Mouse (Mus musculus) hindbrain, embryonic 14.5 days (tissue): ENCODE data around the gene Clmn. TPM values are rescaled to one million over a fixed set of nuclear protein-coding genes. Genes with fewer than 3 reads are reported as not detected.

Experiments used
- ATAC-seq: fragments of 200-750 bp; cut with Nextera tagmentation; 2 replicates; pipeline ENCODE4 v1.8.0; 2017; ENCODE audit warnings: moderate number of reproducible peaks, mild to moderate bottlenecking, moderate TSS enrichment, moderate library complexity; ENCODE audit not compliant: low FRiP score
- DNase-seq: peaks from one replicate; pipeline ENCODE4 v3.0.0-alpha.2; 2015; ENCODE audit warnings: low spot score
- H3K27ac ChIP-seq: fragments of 300-500 bp; sonication (generic); 2 replicates; pipeline ENCODE4 v1.5.1; 2014; ENCODE audit warnings: mild to moderate bottlenecking, moderate library complexity
- H3K27me3 ChIP-seq: fragments of 300-500 bp; sonication (generic); 2 replicates; pipeline ENCODE4 v1.6.1; 2014; ENCODE audit warnings: mild to moderate bottlenecking, low read length, mixed read lengths; ENCODE audit not compliant: control insufficient read depth, insufficient read depth
- H3K36me3 ChIP-seq: fragments of 300-500 bp; sonication (generic); replicated peaks from 2 replicates; pipeline ENCODE4 v1.6.1; 2014; ENCODE audit not compliant: control insufficient read depth, insufficient read depth
- H3K4me1 ChIP-seq: fragments of 300-500 bp; sonication (generic); replicated peaks from 2 replicates; pipeline ENCODE4 v1.6.1; 2014; ENCODE audit warnings: antibody characterized with exemption, low read length, mixed read lengths; ENCODE audit not compliant: control insufficient read depth, insufficient read depth
- H3K4me2 ChIP-seq: fragments of 300-500 bp; sonication (generic); replicated peaks from 2 replicates; pipeline ENCODE4 v1.6.1; 2014; ENCODE audit warnings: mild to moderate bottlenecking, moderate library complexity
- H3K4me3 ChIP-seq: fragments of 300-500 bp; sonication (generic); replicated peaks from 2 replicates; pipeline ENCODE4 v1.5.1; 2014; ENCODE audit warnings: mild to moderate bottlenecking, low read length
- H3K9ac ChIP-seq: fragments of 300-500 bp; sonication (generic); 2 replicates; pipeline ENCODE4 v1.6.1; 2014
- H3K9me3 ChIP-seq: fragments of 300-500 bp; sonication (generic); 2 replicates; pipeline ENCODE4 v1.6.1; 2016; ENCODE audit warnings: low read length; ENCODE audit not compliant: control insufficient read depth
- WGBS: fragments of 180-500 bp; shearing (Covaris S2); extraction: QIAGEN DNeasy Blood & Tissue Kit; methylation state at CpG from one replicate; pipeline ENCODE4 v1.1.7; 2014; 5-methylcytosine and 5-hydroxymethylcytosine counted together
- polyA plus RNA-seq: library from polyadenylated mRNA; unstranded; fragments of >200 nt; fragmentation: Nextera tagmentation; extraction: Ambion mirVana; gene quantifications from 2 replicates; pipeline ENCODE4 v1.2.1, GENCODE M21; 2014

The Clmn gene
- polyA plus RNA-seq, 1 experiment from 2014 or later: 1.7 TPM

GRCm38 (mm10) chr12:104801494-104802260 is 63.2 kb downstream of the Clmn start:
- no peak overlapping the region for H3K4me2 ChIP-seq
- DNase-seq: no peak

GRCm38 (mm10) chr12:104799365-104799764 is 65.5 kb downstream of the Clmn start:
- H3K9me3 ChIP-seq: peaks cover 21% of the 10 kb centered on the region; the same call in 1 of the 2 replicates
- no peak overlapping the region for H3K9ac ChIP-seq
- 94% methylated on average over 3 of the region's 3 CpGs for WGBS
- no peaks in the 10 kb centered on the region for H3K4me1 ChIP-seq
- no peak overlapping the region for H3K4me3 ChIP-seq
- H3K4me2 ChIP-seq: no peak overlapping the region
- DNase-seq: no peak
- no peaks in the 10 kb centered on the region for H3K27me3 ChIP-seq
- H3K27ac ChIP-seq: no peak overlapping the region
- H3K36me3 ChIP-seq: no peaks in the 10 kb centered on the region
- no peak for ATAC-seq

More at GRCm38 (mm10) chr12:104801494-104802260, 63.2 kb downstream of the Clmn start:
- Histone ChIP-seq H3K27ac (no peak overlapping the region), H3K4me3 (no peak overlapping the region), H3K9me3 (peaks cover 21% of the 10 kb centered on the region; the same call in 1 of the 2 replicates), H3K9ac (no peak overlapping the region), H3K27me3 (no peaks in the 10 kb centered on the region), H3K36me3 (no peaks in the 10 kb centered on the region), H3K4me1 (no peaks in the 10 kb centered on the region)
- ATAC-seq: no peak
- 46% methylated on average over 9 of the region's 9 CpGs for WGBS

GRCm38 (mm10) chr12:104797905-104798304 is 67.0 kb downstream of the Clmn start:
- ATAC-seq: no peak
- Histone ChIP-seq H3K9ac (no peak overlapping the region), H3K36me3 (no peaks in the 10 kb centered on the region), H3K4me2 (no peak overlapping the region), H3K9me3 (peaks cover 21% of the 10 kb centered on the region; the same call in 1 of the 2 replicates), H3K27me3 (no peaks in the 10 kb centered on the region), H3K27ac (no peak overlapping the region), H3K4me3 (no peak overlapping the region), H3K4me1 (no peaks in the 10 kb centered on the region)
- no peak for DNase-seq
- 96% methylated on average over 6 of the region's 6 CpGs for WGBS

GRCm38 (mm10) chr12:104796635-104797378 is 68.1 kb downstream of the Clmn start:
- Histone ChIP-seq H3K4me2 (no peak overlapping the region), H3K27me3 (no peaks in the 10 kb centered on the region), H3K4me3 (no peak overlapping the region), H3K4me1 (no peaks in the 10 kb centered on the region), H3K27ac (no peak overlapping the region), H3K9me3 (peaks cover 21% of the 10 kb centered on the region; the same call in 1 of the 2 replicates), H3K36me3 (no peaks in the 10 kb centered on the region), H3K9ac (no peak overlapping the region)
- ATAC-seq: no peak
- WGBS: 90% methylated on average over 10 of the region's 11 CpGs
- no peak for DNase-seq

- ATAC-seq (no peak), DNase-seq (no peak)
- H3K4me1 ChIP-seq: no peaks in the 10 kb centered on the region
- H3K27ac ChIP-seq: no peak overlapping the region
- H3K9me3 ChIP-seq: peaks cover 21% of the 10 kb centered on the region; the same call in 1 of the 2 replicates
- H3K27me3 ChIP-seq: no peaks in the 10 kb centered on the region
- no peaks in the 10 kb centered on the region for H3K36me3 ChIP-seq
- 37% methylated on average over 5 of the region's 5 CpGs for WGBS
- H3K4me3 ChIP-seq: no peak overlapping the region
- no peak overlapping the region for H3K4me2 ChIP-seq
- H3K9ac ChIP-seq: no peak overlapping the region
Observed at GRCm38 (mm10) chr12:104794957-104795356, 69.9 kb downstream of the Clmn start.

GRCm38 (mm10) chr12:104793486-104793885 is 71.4 kb downstream of the Clmn start:
- WGBS: 68% methylated on average over 12 of the region's 12 CpGs

GRCm38 (mm10) chr12:104777603-104778002 is 87.3 kb downstream of the Clmn start:
- Histone ChIP-seq H3K27ac (no peak overlapping the region), H3K9ac (no peak overlapping the region), H3K4me2 (no peak overlapping the region), H3K9me3 (no peaks in the 10 kb centered on the region), H3K27me3 (no peaks in the 10 kb centered on the region), H3K36me3 (0 out of 2 replicates have a peak, but pooled peaks cover 3% of the 10 kb centered on the region), H3K4me3 (no peak overlapping the region), H3K4me1 (no peaks in the 10 kb centered on the region)
- WGBS: 93% methylated on average over 1 of the region's 1 CpGs
- DNase-seq (no peak), ATAC-seq (no peak)

More at GRCm38 (mm10) chr12:104793486-104793885, 71.4 kb downstream of the Clmn start:
- Histone ChIP-seq H3K27ac (no peak overlapping the region), H3K9ac (no peak overlapping the region), H3K4me1 (no peaks in the 10 kb centered on the region), H3K36me3 (no peaks in the 10 kb centered on the region), H3K27me3 (no peaks in the 10 kb centered on the region), H3K9me3 (peaks cover 9% of the 10 kb centered on the region; the same call in 1 of the 2 replicates), H3K4me2 (no peak overlapping the region), H3K4me3 (no peak overlapping the region)
- no peak for DNase-seq
- no peak for ATAC-seq

- H3K9ac ChIP-seq: no peak overlapping the region
- 80% methylated on average over 2 of the region's 2 CpGs for WGBS
- 0 out of 2 replicates have a peak, but pooled peaks cover 5% of the 10 kb centered on the region for H3K4me1 ChIP-seq
- no peak overlapping the region for H3K4me2 ChIP-seq
- H3K27ac ChIP-seq: no peak overlapping the region
- DNase-seq (no peak), ATAC-seq (no peak)
- H3K27me3 ChIP-seq: no peaks in the 10 kb centered on the region
- H3K4me3 ChIP-seq: no peak overlapping the region
- 0 out of 2 replicates have a peak, but pooled peaks cover 3% of the 10 kb centered on the region for H3K36me3 ChIP-seq
- no peaks in the 10 kb centered on the region for H3K9me3 ChIP-seq
Observed at GRCm38 (mm10) chr12:104771941-104772340, 92.9 kb downstream of the Clmn start.

GRCm38 (mm10) chr12:104769201-104769785 is 95.6 kb downstream of the Clmn start:
- DNase-seq: no peak

More at GRCm38 (mm10) chr12:104769201-104769785, 95.6 kb downstream of the Clmn start:
- Histone ChIP-seq H3K27me3 (no peaks in the 10 kb centered on the region), H3K4me3 (no peak overlapping the region), H3K4me2 (no peak overlapping the region), H3K36me3 (0 out of 2 replicates have a peak, but pooled peaks cover 3% of the 10 kb centered on the region), H3K9ac (no peak overlapping the region), H3K4me1 (0 out of 2 replicates have a peak, but pooled peaks cover 5% of the 10 kb centered on the region), H3K27ac (no peak overlapping the region), H3K9me3 (no peaks in the 10 kb centered on the region)
- WGBS: 63% methylated on average over 10 of the region's 10 CpGs
- no peak for ATAC-seq
